Mouse (Mus musculus) mature B cell (primary cell): ENCODE data around the gene Ncl.

Experiments
- in situ Hi-C: fragments of 300-500 bp; cut with MboI; formaldehyde crosslinking; loops from 2 replicates; pipeline ENCODE4 v1.14.3; 2019

Ncl gene

GRCm38 (mm10) chr1:86313772-86314125, 45.5 kb downstream of the Ncl start:
- in situ Hi-C loops, result no loop called here

GRCm38 (mm10) chr1:86313096-86313771, 46.0 kb downstream of the Ncl start:
- in situ Hi-C loops, result no loop called here

- in situ Hi-C loops, result no loop called here
These were observed 46.9 kb downstream of the Ncl start for GRCm38 (mm10) chr1:86312269-86312668.

GRCm38 (mm10) chr1:86311467-86312005, 47.7 kb downstream of the Ncl start:
- in situ Hi-C loops, result no loop called here

- in situ Hi-C loops, result no loop called here
These were observed 48.5 kb downstream of the Ncl start for GRCm38 (mm10) chr1:86310536-86311310.

GRCm38 (mm10) chr1:86309270-86309833, 49.8 kb downstream of the Ncl start:
- in situ Hi-C loops, result no loop called here

- in situ Hi-C loops, result no loop called here
These were observed 51.1 kb downstream of the Ncl start for GRCm38 (mm10) chr1:86307871-86308641.

GRCm38 (mm10) chr1:86307177-86307762, 51.9 kb downstream of the Ncl start:
- in situ Hi-C loops, result no loop called here

GRCm38 (mm10) chr1:86306686-86307085, 52.5 kb downstream of the Ncl start:
- in situ Hi-C loops, result no loop called here

GRCm38 (mm10) chr1:86303873-86304250, 55.3 kb downstream of the Ncl start:
- in situ Hi-C loops, result no loop called here

- in situ Hi-C loops, result no loop called here
These were observed 55.9 kb downstream of the Ncl start for GRCm38 (mm10) chr1:86303063-86303872.

- in situ Hi-C loops, result no loop called here
These were observed 56.7 kb downstream of the Ncl start, which contains the start of gene B3gnt7 for GRCm38 (mm10) chr1:86302532-86302931. B3gnt7 (plus strand) TSS chr1:86302832.

GRCm38 (mm10) chr1:86301221-86302091, 57.7 kb downstream of the Ncl start:
- in situ Hi-C loops, result no loop called here

- in situ Hi-C loops, result no loop called here
These were observed 58.5 kb downstream of the Ncl start for GRCm38 (mm10) chr1:86300731-86301130.

- in situ Hi-C loops, result no loop called here
These were observed 59.1 kb downstream of the Ncl start for GRCm38 (mm10) chr1:86300093-86300492.
